Mouse (Mus musculus): Measurements from ENCODE around the gene Tbx10.
"Not testable (repeated sequence)": the region's sequence is repeated elsewhere in the genome, so short reads cannot be mapped to it uniquely, and the experiment has no call there.

The Tbx10 gene

GRCm38 (mm10) chr19:3992416-3992815, at the start of gene Tbx10:
Gene Tbx10, plus strand, starts transcription at chr19:3992752.
- DNase-seq: no peak

- no peak for DNase-seq
Observed at GRCm38 (mm10) chr19:3942986-3943735, 49.4 kb upstream of the Tbx10 start.

GRCm38 (mm10) chr19:3945872-3946564, 46.5 kb upstream of the Tbx10 start:
- no peak for DNase-seq

GRCm38 (mm10) chr19:3946715-3947114, 45.8 kb upstream of the Tbx10 start:
- no peak for DNase-seq

- no peak for DNase-seq
Observed at GRCm38 (mm10) chr19:3947813-3948212, 44.7 kb upstream of the Tbx10 start.

- no peak for DNase-seq
Observed at GRCm38 (mm10) chr19:3948546-3948945, 44.0 kb upstream of the Tbx10 start.

GRCm38 (mm10) chr19:3950331-3950730, 42.2 kb upstream of the Tbx10 start:
- no peak for DNase-seq

- no peak for DNase-seq
Observed at GRCm38 (mm10) chr19:3951461-3951860, 41.1 kb upstream of the Tbx10 start.

GRCm38 (mm10) chr19:3952099-3952498, 40.5 kb upstream of the Tbx10 start:
- DNase-seq: no peak

- no peak for DNase-seq
Observed at GRCm38 (mm10) chr19:3955033-3955432, 37.5 kb upstream of the Tbx10 start.

- DNase-seq: no peak
Observed at GRCm38 (mm10) chr19:3955804-3956203, 36.7 kb upstream of the Tbx10 start.

GRCm38 (mm10) chr19:3957296-3958036, 35.1 kb upstream of the Tbx10 start:
- not testable (repeated sequence) for DNase-seq

- DNase-seq: no peak
Observed at GRCm38 (mm10) chr19:3958470-3958869, 34.1 kb upstream of the Tbx10 start, which contains the start of gene Aldh3b3. Gene Aldh3b3, plus strand, starts transcription at chr19:3958645.

GRCm38 (mm10) chr19:3959030-3959429, 33.5 kb upstream of the Tbx10 start:
- no peak for DNase-seq

GRCm38 (mm10) chr19:3960211-3960610, 32.3 kb upstream of the Tbx10 start:
- DNase-seq: no peak

- DNase-seq: not testable (repeated sequence)
Observed at GRCm38 (mm10) chr19:3961805-3962204, 30.7 kb upstream of the Tbx10 start.

- DNase-seq: no peak
Observed at GRCm38 (mm10) chr19:3962469-3962868, 30.1 kb upstream of the Tbx10 start.

GRCm38 (mm10) chr19:3964030-3964429, 28.5 kb upstream of the Tbx10 start:
- DNase-seq: no peak

- DNase-seq: no peak
Observed at GRCm38 (mm10) chr19:3966330-3967075, 26.0 kb upstream of the Tbx10 start.

GRCm38 (mm10) chr19:3967258-3967657, 25.3 kb upstream of the Tbx10 start:
- no peak for DNase-seq

GRCm38 (mm10) chr19:3972229-3972628, 20.3 kb upstream of the Tbx10 start, which contains the start of gene Aldh3b2:
Gene Aldh3b2, plus strand, starts transcription at chr19:3972328.
- DNase-seq: no peak

GRCm38 (mm10) chr19:3974608-3975007, 17.9 kb upstream of the Tbx10 start:
- DNase-seq: not testable (repeated sequence)

GRCm38 (mm10) chr19:3975866-3976265, 16.7 kb upstream of the Tbx10 start:
- no peak for DNase-seq

Measured in cerebellum, adult 9-11 months (tissue).